Mouse (Mus musculus): ENCODE measurements around the gene Adtrp. TPM values are rescaled to one million over a fixed set of nuclear protein-coding genes. Genes with fewer than 3 reads are reported as not detected.

Adtrp gene
- polyA plus RNA-seq, 1 experiment from 2014 or later: not detected

GRCm38 (mm10) chr13:41822091-41822490, 25.4 kb downstream of the Adtrp start:
- H3K27ac ChIP-seq (ENCODE audit: low read depth, low read length): no peak overlapping the region
- H3K4me3 ChIP-seq (ENCODE audit: low read depth, low read length): no peak overlapping the region
- H3K9me3 ChIP-seq (replicated peaks; ENCODE audit: control insufficient read depth, low read length): no peaks in the 10 kb centered on the region
- no peaks in the 10 kb centered on the region for H3K27me3 ChIP-seq (replicated peaks; ENCODE audit: control insufficient read depth, insufficient read depth, low read length)
- no peaks in the 10 kb centered on the region for H3K36me3 ChIP-seq (ENCODE audit: control insufficient read depth, insufficient read depth, low read length)
- no peak overlapping the region for H3K9ac ChIP-seq (ENCODE audit: low read length)
- H3K4me1 ChIP-seq (ENCODE audit: control insufficient read depth, insufficient read depth, low read length): no peaks in the 10 kb centered on the region
- H3K4me2 ChIP-seq (ENCODE audit: low read length): no peak overlapping the region
- ATAC-seq (no peak), DNase-seq (ENCODE audit: low spot score) (no peak)
- WGBS: 44% methylated on average over 5 of the region's 5 CpGs

- Histone ChIP-seq H3K9me3 (replicated peaks; ENCODE audit: control insufficient read depth, low read length) (no peaks in the 10 kb centered on the region), H3K4me3 (ENCODE audit: low read depth, low read length) (no peak overlapping the region), H3K36me3 (ENCODE audit: control insufficient read depth, insufficient read depth, low read length) (no peaks in the 10 kb centered on the region), H3K4me1 (ENCODE audit: control insufficient read depth, insufficient read depth, low read length) (no peaks in the 10 kb centered on the region), H3K9ac (ENCODE audit: low read length) (no peak overlapping the region), H3K4me2 (ENCODE audit: low read length) (no peak overlapping the region), H3K27ac (ENCODE audit: low read depth, low read length) (no peak overlapping the region), H3K27me3 (replicated peaks; ENCODE audit: control insufficient read depth, insufficient read depth, low read length) (no peaks in the 10 kb centered on the region)
- DNase-seq (ENCODE audit: low spot score) (no peak), ATAC-seq (no peak)
- 95% methylated on average over 3 of the region's 3 CpGs for WGBS
Measured at GRCm38 (mm10) chr13:41820947-41821346, 26.5 kb downstream of the Adtrp start.

GRCm38 (mm10) chr13:41819918-41820317, 27.6 kb downstream of the Adtrp start:
- Histone ChIP-seq H3K36me3 (ENCODE audit: control insufficient read depth, insufficient read depth, low read length) (no peaks in the 10 kb centered on the region), H3K27me3 (replicated peaks; ENCODE audit: control insufficient read depth, insufficient read depth, low read length) (no peaks in the 10 kb centered on the region), H3K4me2 (ENCODE audit: low read length) (no peak overlapping the region), H3K9me3 (replicated peaks; ENCODE audit: control insufficient read depth, low read length) (no peaks in the 10 kb centered on the region), H3K4me3 (ENCODE audit: low read depth, low read length) (no peak overlapping the region), H3K4me1 (ENCODE audit: control insufficient read depth, insufficient read depth, low read length) (no peaks in the 10 kb centered on the region), H3K27ac (ENCODE audit: low read depth, low read length) (no peak overlapping the region), H3K9ac (ENCODE audit: low read length) (no peak overlapping the region)
- WGBS: 70% methylated on average over 4 of the region's 4 CpGs
- DNase-seq (ENCODE audit: low spot score): peak; percentile 55
- peak; percentile 75; the same call in 1 of the 2 replicates for ATAC-seq

GRCm38 (mm10) chr13:41819484-41819883, 28.0 kb downstream of the Adtrp start:
- H3K4me3 ChIP-seq (ENCODE audit: low read depth, low read length): no peak overlapping the region
- WGBS: 92% methylated on average over 4 of the region's 4 CpGs

GRCm38 (mm10) chr13:41817583-41817982, 29.9 kb downstream of the Adtrp start:
- Histone ChIP-seq H3K9ac (ENCODE audit: low read length) (no peak overlapping the region), H3K9me3 (replicated peaks; ENCODE audit: control insufficient read depth, low read length) (no peaks in the 10 kb centered on the region), H3K4me1 (ENCODE audit: control insufficient read depth, insufficient read depth, low read length) (no peaks in the 10 kb centered on the region), H3K36me3 (ENCODE audit: control insufficient read depth, insufficient read depth, low read length) (no peaks in the 10 kb centered on the region), H3K27ac (ENCODE audit: low read depth, low read length) (no peak overlapping the region), H3K4me3 (ENCODE audit: low read depth, low read length) (no peak overlapping the region), H3K27me3 (replicated peaks; ENCODE audit: control insufficient read depth, insufficient read depth, low read length) (no peaks in the 10 kb centered on the region), H3K4me2 (ENCODE audit: low read length) (no peak overlapping the region)
- DNase-seq (ENCODE audit: low spot score) (no peak), ATAC-seq (no peak)
- 97% methylated on average over 4 of the region's 4 CpGs for WGBS

More at GRCm38 (mm10) chr13:41819484-41819883, 28.0 kb downstream of the Adtrp start:
- no peak overlapping the region for H3K27ac ChIP-seq (ENCODE audit: low read depth, low read length)
- H3K9ac ChIP-seq (ENCODE audit: low read length): no peak overlapping the region
- H3K4me2 ChIP-seq (ENCODE audit: low read length): no peak overlapping the region
- no peaks in the 10 kb centered on the region for H3K27me3 ChIP-seq (replicated peaks; ENCODE audit: control insufficient read depth, insufficient read depth, low read length)
- H3K9me3 ChIP-seq (replicated peaks; ENCODE audit: control insufficient read depth, low read length): no peaks in the 10 kb centered on the region
- no peaks in the 10 kb centered on the region for H3K4me1 ChIP-seq (ENCODE audit: control insufficient read depth, insufficient read depth, low read length)
- ATAC-seq (no peak), DNase-seq (ENCODE audit: low spot score) (no peak)
- H3K36me3 ChIP-seq (ENCODE audit: control insufficient read depth, insufficient read depth, low read length): no peaks in the 10 kb centered on the region

- H3K4me1 ChIP-seq (ENCODE audit: control insufficient read depth, insufficient read depth, low read length): no peaks in the 10 kb centered on the region
- 94% methylated on average over 4 of the region's 4 CpGs for WGBS
- DNase-seq (ENCODE audit: low spot score) (no peak), ATAC-seq (no peak)
- H3K9me3 ChIP-seq (replicated peaks; ENCODE audit: control insufficient read depth, low read length): no peaks in the 10 kb centered on the region
- H3K36me3 ChIP-seq (ENCODE audit: control insufficient read depth, insufficient read depth, low read length): no peaks in the 10 kb centered on the region
- H3K4me3 ChIP-seq (ENCODE audit: low read depth, low read length): no peak overlapping the region
- H3K27ac ChIP-seq (ENCODE audit: low read depth, low read length): no peak overlapping the region
- no peaks in the 10 kb centered on the region for H3K27me3 ChIP-seq (replicated peaks; ENCODE audit: control insufficient read depth, insufficient read depth, low read length)
- no peak overlapping the region for H3K9ac ChIP-seq (ENCODE audit: low read length)
- no peak overlapping the region for H3K4me2 ChIP-seq (ENCODE audit: low read length)
Measured at GRCm38 (mm10) chr13:41816643-41817042, 30.8 kb downstream of the Adtrp start.

- Histone ChIP-seq H3K4me3 (ENCODE audit: low read depth, low read length) (no peak overlapping the region), H3K36me3 (ENCODE audit: control insufficient read depth, insufficient read depth, low read length) (no peaks in the 10 kb centered on the region), H3K4me2 (ENCODE audit: low read length) (no peak overlapping the region), H3K27ac (ENCODE audit: low read depth, low read length) (no peak overlapping the region), H3K9ac (ENCODE audit: low read length) (no peak overlapping the region), H3K27me3 (replicated peaks; ENCODE audit: control insufficient read depth, insufficient read depth, low read length) (no peaks in the 10 kb centered on the region), H3K9me3 (replicated peaks; ENCODE audit: control insufficient read depth, low read length) (no peaks in the 10 kb centered on the region), H3K4me1 (ENCODE audit: control insufficient read depth, insufficient read depth, low read length) (0 out of 2 replicates have a peak, but pooled peaks cover 3% of the 10 kb centered on the region)
- 68% methylated on average over 7 of the region's 7 CpGs for WGBS
- ATAC-seq (no peak), DNase-seq (ENCODE audit: low spot score) (peak; percentile 52)
Measured at GRCm38 (mm10) chr13:41810776-41811175, 36.7 kb downstream of the Adtrp start.

- DNase-seq (ENCODE audit: low spot score) (no peak), ATAC-seq (peak; percentile 58)
- H3K27ac ChIP-seq (ENCODE audit: low read depth, low read length): peak overlapping the region; percentile 80
- H3K9me3 ChIP-seq (replicated peaks; ENCODE audit: control insufficient read depth, low read length): no peaks in the 10 kb centered on the region
- H3K9ac ChIP-seq (ENCODE audit: low read length): no peak overlapping the region
- H3K36me3 ChIP-seq (ENCODE audit: control insufficient read depth, insufficient read depth, low read length): no peaks in the 10 kb centered on the region
- no peak overlapping the region for H3K4me3 ChIP-seq (ENCODE audit: low read depth, low read length)
- no peak overlapping the region for H3K4me2 ChIP-seq (ENCODE audit: low read length)
- H3K27me3 ChIP-seq (replicated peaks; ENCODE audit: control insufficient read depth, insufficient read depth, low read length): no peaks in the 10 kb centered on the region
- 10% methylated on average over 4 of the region's 4 CpGs for WGBS
- 0 out of 2 replicates have a peak, but pooled peaks cover 3% of the 10 kb centered on the region for H3K4me1 ChIP-seq (ENCODE audit: control insufficient read depth, insufficient read depth, low read length)
Measured at GRCm38 (mm10) chr13:41807815-41808214, 39.7 kb downstream of the Adtrp start.

- Histone ChIP-seq H3K9ac (ENCODE audit: low read length) (no peak overlapping the region), H3K27ac (ENCODE audit: low read depth, low read length) (peak overlapping the region; percentile 48), H3K4me1 (ENCODE audit: control insufficient read depth, insufficient read depth, low read length) (peaks cover 4% of the 10 kb centered on the region; the same call in 1 of the 2 replicates), H3K9me3 (replicated peaks; ENCODE audit: control insufficient read depth, low read length) (no peaks in the 10 kb centered on the region), H3K27me3 (replicated peaks; ENCODE audit: control insufficient read depth, insufficient read depth, low read length) (no peaks in the 10 kb centered on the region), H3K4me3 (ENCODE audit: low read depth, low read length) (no peak overlapping the region), H3K4me2 (ENCODE audit: low read length) (no peak overlapping the region), H3K36me3 (ENCODE audit: control insufficient read depth, insufficient read depth, low read length) (no peaks in the 10 kb centered on the region)
- ATAC-seq (peak; percentile 91), DNase-seq (ENCODE audit: low spot score) (peak; percentile 89)
- 6% methylated on average over 4 of the region's 4 CpGs for WGBS
Measured at GRCm38 (mm10) chr13:41807300-41807699, 40.2 kb downstream of the Adtrp start.

Data from forebrain, embryonic 14.5 days (tissue).